Mouse (Mus musculus) megakaryocyte progenitor cell, adult 5-6 weeks (primary cell): ENCODE measurements around the gene Gabarap. TPM values are rescaled to one million over a fixed set of nuclear protein-coding genes. Genes with fewer than 3 reads are reported as not detected.

Experiments used
- ATAC-seq: replicated peaks from 2 replicates; pipeline ENCODE4 v1.8.0; 2016; ENCODE audit warnings: mild to moderate bottlenecking, moderate TSS enrichment, inconsistent platforms; ENCODE audit not compliant: poor library complexity
- total RNA-seq, 2 experiments: library from RNA; stranded (forward) in 1 of 2; stranded (reverse) in 1 of 2; fragments of 157-497, 149-512 nt in 1 of 2; fragments of 200-1000 nt in 1 of 2; gene quantifications; 2 replicates each; pipeline versions ENCODE4 v1.2.3 to v1.2.4; 2015 to 2017

Gene Gabarap
- total RNA-seq (2015) (387 and 444 TPM in 2 replicates), total RNA-seq (2017) (242 and 274 TPM in 2 replicates)

DNA sequence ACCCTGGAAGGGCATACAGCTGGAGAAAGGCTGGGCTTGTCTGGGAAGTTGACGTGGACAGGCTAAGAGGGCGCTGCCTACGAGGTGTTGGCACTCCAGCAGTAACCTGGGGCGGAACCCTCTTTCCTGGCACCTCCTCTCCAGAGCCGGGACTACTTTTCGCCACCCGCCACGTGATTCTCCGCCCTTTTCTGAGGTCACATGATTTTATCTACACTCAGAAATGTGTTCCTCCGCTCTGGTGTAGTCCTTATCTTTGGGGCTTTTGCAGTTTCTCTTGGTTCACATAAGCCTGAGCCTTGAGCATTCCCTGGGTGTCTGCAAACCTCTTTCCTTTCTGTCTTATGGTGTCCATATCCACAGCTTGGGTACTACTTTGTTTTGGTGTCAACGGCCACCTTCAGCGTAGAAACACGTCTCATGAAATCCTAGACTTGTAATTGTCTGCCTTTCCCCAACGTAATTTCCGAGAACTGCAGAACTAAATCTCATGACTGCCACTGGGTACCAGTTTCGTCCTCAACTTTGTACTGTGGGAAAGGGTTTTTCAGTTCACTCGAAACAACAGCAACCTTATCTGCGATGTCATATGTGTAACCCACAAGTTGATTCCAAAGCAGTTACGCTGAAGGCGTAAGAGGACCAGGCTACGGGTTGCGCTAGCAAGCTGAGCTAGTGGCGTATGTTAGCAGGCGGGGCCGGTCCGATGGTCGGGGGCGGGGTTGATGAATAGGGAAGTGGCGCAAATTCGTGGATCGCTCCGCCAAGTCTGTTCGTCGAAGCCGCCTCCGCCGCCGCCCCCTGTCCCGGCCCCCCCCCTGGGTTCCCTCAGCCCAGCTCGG, at the start of gene Gabarap:
Gabarap (plus strand) TSS at position 294 of the 842 bp plus-strand sequence.
- ATAC-seq, result peak; percentile 75

DNA sequence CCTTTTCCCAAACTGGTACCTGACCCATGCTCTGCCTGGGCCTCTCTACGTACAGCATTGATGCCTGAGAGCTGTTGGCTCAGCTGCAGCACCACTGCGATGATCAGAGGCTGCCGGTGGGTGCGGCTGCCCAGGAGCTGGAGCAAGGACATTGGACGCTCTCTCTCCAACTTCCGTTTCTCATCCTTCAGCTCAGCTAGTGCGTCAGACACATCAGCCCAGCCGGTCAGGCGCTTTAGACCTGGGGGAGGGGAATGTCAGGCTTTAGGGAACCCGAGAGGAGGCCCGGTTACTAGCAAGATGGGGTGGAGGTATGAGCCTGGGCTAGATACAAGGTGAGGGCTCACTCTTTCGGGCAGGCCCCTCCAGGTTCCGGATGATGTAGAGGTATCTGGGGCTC, 45.7 kb upstream of the Gabarap start:
- no peak for ATAC-seq

- peak; percentile 40; the same call in 1 of the 2 replicates for ATAC-seq
These were observed 44.7 kb upstream of the Gabarap start for GRCm38 (mm10) chr11:69945997-69946891.

DNA sequence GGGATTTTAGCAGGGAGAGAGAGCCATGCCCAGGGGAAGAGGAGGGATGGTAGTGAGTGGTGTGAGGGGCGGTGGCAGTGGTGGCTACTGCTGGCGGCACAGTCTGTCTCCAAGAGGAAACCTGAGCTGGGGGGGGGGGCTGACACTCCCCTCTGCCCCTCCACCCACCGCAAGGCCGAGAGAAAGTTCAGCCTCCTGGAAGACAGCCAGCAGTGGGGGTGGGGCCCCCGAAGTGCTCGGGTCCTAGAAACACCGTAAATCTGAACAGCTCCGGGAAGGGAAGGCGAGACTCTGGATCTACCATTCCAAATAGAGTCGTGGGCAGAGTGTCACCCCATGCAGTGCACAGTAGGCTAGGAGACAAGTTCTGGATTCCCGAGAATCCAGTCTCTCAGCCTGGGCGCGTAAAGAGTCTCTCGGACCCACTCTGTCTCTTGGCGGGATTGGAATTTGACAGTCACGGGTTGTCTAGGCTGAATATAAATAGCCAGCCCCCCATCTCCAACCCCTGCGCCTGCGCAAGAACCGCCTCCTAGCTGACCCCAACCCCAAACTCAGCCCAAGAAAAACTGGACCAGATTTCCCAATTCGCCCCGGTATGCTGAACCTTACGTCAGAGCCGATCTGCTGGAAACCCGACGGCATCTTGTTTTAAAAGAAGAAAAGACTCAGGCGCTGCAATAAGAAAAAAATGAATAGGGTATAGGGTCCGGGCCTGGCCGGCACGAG, 43.4 kb upstream of the Gabarap start:
- no peak for ATAC-seq

DNA sequence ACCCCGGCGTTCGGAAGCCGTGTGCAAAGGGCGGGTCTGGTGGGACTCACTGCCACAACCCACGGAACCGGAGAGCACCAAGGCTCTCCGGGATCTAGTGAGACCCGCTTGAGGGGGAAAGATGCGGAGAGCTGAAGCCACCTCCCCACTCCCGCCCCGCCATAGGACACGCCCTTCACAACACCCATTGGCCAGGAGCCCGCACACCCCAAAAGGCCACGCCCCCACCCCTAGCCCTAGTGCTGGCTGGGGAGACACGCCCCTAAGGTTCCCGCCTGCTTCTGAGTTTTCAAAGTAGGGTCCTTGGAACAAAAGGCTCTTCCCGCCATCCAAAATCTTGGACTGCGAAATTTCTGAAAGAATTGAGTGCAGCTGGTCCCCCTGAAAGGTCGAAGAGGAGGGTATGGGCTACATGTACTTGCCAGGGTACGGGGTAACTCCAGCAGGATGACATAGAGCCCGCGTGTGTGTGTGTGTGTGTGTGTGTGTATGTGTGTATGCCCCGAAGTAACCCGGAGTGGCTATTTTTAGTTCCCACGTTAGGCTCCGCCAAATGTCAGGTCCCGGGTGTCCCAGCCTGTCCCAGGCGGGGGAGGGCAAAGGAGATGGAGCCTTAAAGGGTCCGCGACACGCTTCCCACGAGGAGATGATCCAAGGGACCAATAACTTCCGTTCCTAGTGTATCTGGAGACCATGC, 42.7 kb upstream of the Gabarap start, which contains the start of gene Slc2a4:
Slc2a4 (minus strand) TSS at position 123 of the 697 bp plus-strand sequence.
- ATAC-seq, result peak; percentile 88

- ATAC-seq, result peak; percentile 82
These were observed 42.2 kb upstream of the Gabarap start for GRCm38 (mm10) chr11:69948763-69949150.

DNA sequence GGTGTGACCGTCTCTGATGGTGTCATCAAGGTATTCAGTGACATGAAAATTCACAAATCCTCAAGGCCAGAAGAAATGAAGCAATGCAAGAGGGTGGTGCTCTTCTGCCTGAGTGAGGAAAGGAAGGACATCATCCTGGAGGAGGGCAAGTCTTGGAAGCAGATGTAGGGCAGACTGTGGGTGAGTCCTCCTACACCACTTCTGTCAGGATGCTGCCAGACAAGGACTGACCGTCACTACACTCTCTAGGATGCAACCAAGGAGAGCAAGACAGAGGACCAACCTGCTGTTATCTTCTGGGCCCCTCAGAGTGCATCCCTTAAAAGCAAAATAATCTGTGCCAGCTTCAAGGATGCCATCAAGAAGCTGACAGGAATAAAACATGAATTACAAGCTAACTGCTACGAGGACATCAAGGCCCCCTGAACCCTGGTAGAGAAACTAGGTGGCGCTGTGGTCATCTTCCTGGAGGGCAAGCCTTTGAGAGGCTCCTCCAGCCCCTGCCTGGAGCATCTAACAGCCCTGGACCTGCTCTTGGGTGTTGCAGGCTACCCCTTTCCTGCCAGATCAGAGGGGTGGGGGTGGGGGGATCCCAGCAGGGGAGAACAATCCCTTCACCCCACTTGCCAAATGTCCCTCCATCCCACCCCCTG, 40.0 kb upstream of the Gabarap start:
- no peak for ATAC-seq

GRCm38 (mm10) chr11:69952274-69952673, 38.7 kb upstream of the Gabarap start:
- ATAC-seq, result no peak

GRCm38 (mm10) chr11:69953267-69953915, 37.6 kb upstream of the Gabarap start:
- no peak for ATAC-seq

DNA sequence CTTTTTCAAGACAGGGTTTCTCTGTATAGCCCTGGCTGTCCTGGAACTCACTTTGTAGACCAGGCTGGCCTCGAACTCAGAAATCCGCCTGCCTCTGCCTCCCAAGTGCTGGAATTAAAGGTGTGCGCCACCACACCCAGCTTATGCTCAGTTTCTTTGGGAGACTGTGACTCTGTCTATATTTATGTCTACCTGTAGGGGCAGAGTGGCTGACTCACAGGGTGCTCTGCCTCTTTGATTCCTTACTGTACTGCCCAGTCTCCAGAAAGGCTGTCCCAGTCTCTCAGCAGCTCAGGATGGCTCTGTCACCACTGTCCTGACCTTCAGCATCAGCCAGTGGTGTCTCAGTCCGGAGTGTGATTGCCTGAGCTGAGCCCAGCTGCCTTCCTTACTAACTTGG, 35.3 kb upstream of the Gabarap start:
- ATAC-seq, result peak; percentile 48; the same call in 1 of the 2 replicates

- ATAC-seq, result 0 out of 2 replicates have a peak, but pooled peaks have one; percentile 54
These were observed 34.7 kb upstream of the Gabarap start for GRCm38 (mm10) chr11:69956218-69956617.

DNA sequence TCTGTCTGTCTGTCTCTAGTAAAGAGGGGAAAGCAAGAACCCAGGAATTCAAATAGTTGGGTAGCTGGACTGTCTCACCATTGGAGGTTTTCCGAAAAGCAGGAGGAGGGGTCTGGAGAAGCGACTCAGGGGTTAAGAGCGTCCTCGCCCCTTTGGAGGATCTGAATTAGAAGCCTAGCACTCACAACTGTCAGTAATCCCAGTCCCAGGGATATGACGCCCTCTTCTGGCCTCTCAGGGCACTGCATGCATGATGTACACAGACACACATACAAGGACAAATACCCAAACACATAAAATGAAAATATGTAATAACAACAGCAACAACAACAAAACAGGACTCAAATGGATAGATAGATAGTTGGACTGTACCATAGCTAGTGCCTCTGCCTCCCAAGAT, 30.3 kb upstream of the Gabarap start:
- peak; percentile 55 for ATAC-seq

GRCm38 (mm10) chr11:69961841-69962240, 29.1 kb upstream of the Gabarap start:
- ATAC-seq, result no peak

GRCm38 (mm10) chr11:69964650-69965270, 26.2 kb upstream of the Gabarap start, which contains the start of gene Cldn7:
TSS of gene Cldn7 (plus strand) at chr11:69964779.
- ATAC-seq, result no peak

DNA sequence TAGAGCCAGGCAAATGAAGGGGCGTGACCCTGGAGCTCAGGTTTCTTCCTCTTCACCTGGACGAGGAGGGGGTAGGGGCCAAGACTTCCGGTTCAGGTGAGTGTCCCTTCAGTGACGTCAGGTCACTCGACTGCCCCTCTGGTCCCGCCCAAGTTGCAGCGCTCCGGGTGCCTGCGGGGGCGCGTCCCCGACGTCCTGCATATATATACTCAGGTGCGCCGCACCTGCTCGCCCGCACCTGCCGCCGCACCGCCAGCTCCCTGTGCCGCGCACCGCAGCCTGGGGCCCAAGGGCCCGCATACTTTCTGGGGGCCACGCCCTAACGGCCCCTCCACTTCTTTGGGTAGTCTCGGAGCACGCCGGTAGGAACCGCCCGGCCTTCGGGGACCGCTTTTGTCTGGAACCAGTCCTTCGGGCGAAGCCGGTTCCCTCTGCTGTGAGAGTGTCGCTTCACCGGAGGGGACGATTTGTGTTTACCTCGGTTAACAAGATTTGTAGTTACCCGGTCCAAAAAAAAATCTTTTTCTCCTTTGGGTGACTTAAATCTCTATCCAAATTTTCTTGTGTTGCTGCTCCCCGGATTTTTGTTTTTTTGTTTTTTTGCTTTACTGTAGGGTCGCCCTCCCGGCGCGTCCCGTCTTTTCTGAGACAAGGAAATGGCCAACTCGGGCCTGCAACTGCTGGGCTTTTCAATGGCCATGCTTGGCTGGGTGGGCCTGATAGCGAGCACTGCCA, 25.5 kb upstream of the Gabarap start:
- no peak for ATAC-seq

- ATAC-seq, result peak; percentile 51
These were observed 24.7 kb upstream of the Gabarap start for GRCm38 (mm10) chr11:69966006-69966859.
